Mouse (Mus musculus): ENCODE measurements around the gene Akr1b3.
A peak's percentile ranks its signal among the peaks of the same experiment; 100 is the strongest.

DNA sequence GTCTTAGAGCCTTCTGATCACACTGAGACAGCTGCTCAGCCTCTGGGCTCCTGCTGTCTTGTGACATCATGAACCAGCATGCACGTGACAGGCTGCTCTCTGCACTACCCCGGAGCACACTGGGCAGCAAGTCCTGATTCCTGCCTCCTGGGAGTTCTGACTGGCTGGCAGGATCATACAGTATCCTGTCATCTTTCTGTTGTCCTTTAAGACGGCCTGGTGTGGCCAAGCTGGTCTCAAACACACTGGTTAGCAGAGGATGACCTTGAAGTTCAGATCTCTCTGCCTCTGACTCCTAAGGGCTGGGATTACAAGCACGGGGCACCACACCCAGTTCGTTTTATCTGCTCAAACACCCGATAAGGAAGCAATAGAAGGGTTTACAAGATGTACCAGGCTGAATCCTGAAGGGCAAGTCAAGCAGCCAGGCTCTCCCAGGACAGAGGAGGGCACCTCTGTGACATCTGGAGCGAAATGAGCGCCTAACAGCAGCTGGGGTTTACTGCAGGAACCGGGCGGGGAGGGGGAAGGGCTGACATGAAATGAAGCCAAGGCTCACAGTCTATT is 12.5 kb downstream of the Akr1b3 start:
- TF ChIP-seq CTCF (IDR thresholded peaks at IDR 0.05; ENCODE audit: control insufficient read depth, insufficient read depth, insufficient replicate concordance, low read depth, low read length) (no peak), POLR2A (IDR thresholded peaks at IDR 0.05; ENCODE audit: control insufficient read depth, low read depth, low read length) (0 out of 2 replicates have a peak, but pooled peaks have one; percentile 22)
